Mouse (Mus musculus) brain, embryonic 14.5 days (tissue): ENCODE measurements around the gene Mepce.
"Not testable (repeated sequence)": the region's sequence is repeated elsewhere in the genome, so short reads cannot be mapped to it uniquely, and the experiment has no call there.

Experiments
- CTCF ChIP-seq: fragments of 200-500 bp; IDR thresholded peaks from 2 replicates; pipeline ENCODE4 v1.5.1; 2012; ENCODE audit warnings: inconsistent platforms, mild to moderate bottlenecking, moderate library complexity, borderline replicate concordance; ENCODE audit not compliant: insufficient read depth, insufficient read length; ENCODE audit errors: extremely low read depth
- POLR2A ChIP-seq: fragments of 200-500 bp; IDR thresholded peaks from 2 replicates; pipeline ENCODE4 v1.6.1; 2012; ENCODE audit warnings: mild to moderate bottlenecking, inconsistent platforms, borderline replicate concordance; ENCODE audit not compliant: poor library complexity, insufficient read depth, insufficient read length, severe bottlenecking; ENCODE audit errors: extremely low read depth

- TF ChIP-seq POLR2A, CTCF: not testable (repeated sequence)
Observed at GRCm38 (mm10) chr5:137835966-137836520, 48.6 kb upstream of the Mepce start, which contains the start of gene Pilra.
